Mouse (Mus musculus): Measurements from ENCODE around the gene Fam32a. TPM values are rescaled to one million over a fixed set of nuclear protein-coding genes. Genes with fewer than 3 reads are reported as not detected.

Gene Fam32a
- polyA plus RNA-seq, 1 experiment: 79.3 TPM

DNA sequence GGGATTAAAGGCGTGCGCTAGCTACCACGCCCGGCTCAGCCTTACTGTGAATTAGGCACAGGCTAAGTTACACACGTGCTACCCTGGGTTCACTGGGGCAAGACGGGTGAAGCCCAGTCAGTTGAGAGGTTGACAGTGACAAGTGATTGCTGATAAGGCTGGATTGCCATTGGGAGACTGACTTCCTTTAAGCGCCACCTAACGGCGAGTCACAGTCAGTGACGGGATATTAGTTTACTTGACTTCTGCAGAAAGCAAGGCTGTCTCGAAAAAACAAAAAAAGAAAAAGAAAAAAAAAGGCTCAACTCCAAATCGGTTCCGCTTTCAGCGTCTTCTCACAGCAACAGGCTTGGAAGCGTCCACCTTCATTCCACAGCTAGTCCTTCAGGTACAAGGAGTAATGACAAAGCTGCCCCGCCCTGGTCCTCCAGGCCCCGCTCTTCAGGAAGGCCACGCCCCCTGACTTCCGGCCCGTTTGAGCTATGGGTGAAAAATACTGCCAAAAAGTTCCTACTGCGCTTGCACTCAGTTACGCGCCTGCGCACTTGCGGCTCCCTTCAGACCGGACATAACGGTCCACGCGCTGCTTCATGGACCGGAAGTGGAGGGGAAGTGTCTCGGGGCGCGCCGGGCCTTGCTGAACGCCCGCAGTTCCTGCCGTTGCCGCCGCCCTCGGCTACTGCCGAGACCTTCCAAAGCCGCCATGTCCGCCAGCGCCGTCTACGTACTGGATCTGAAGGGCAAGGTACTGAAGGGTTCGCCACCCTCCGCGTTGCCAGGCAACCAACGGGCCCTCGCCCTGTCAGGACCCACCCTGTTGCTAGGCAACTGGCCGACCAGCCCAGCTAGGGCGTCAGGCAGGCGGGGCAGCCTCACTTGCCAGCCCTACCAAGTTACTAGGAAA lies 20.2 kb downstream of the Fam32a start, which contains the start of gene Ap1m1:
Gene Ap1m1, plus strand, starts transcription at position 520 of the 904 bp plus-strand sequence.
- DNase-seq (ENCODE audit: extremely low spot score in 1 of 2, low spot score in 1 of 2): peak; percentile 95 to 97

DNA sequence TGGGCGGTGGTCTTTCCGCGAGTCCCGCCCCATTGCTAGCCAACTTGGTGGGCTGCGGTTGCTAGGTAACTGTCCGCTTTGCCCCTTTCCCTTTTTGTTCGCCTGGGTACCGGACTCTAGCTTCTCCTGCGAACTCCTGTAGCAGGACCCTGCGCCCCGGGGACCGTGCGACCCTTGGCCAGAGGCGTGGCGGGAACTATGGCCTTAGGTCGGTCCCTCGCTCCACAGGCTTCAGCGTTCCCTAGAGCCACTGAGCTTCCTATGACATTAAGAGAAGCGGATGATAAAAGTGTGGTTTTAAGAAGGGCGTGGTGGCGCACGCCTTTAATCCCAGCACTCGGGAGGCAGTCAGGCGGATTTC lies 20.9 kb downstream of the Fam32a start:
- no peak for DNase-seq (ENCODE audit: extremely low spot score in 1 of 2, low spot score in 1 of 2)

DNA sequence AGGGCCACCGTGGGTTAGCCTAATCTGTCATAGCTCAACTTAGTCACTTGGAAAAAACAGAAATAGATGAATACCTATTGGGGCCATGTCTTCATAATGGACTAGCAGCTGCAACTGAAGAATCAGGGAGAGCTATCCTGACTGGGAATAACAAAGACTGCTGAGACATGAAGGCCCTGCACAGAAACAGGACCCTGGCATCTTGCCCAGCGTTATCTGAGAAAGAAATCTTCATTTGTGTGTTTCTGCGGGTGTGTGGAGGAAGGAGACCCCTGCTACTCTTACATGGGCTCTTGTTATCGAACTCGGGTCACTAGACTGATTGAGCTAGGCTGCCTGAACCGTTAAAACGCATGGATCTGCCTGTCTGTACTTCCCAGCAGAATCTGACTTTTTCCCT lies 21.4 kb downstream of the Fam32a start:
- no peak for DNase-seq (ENCODE audit: extremely low spot score in 1 of 2, low spot score in 1 of 2)

DNA sequence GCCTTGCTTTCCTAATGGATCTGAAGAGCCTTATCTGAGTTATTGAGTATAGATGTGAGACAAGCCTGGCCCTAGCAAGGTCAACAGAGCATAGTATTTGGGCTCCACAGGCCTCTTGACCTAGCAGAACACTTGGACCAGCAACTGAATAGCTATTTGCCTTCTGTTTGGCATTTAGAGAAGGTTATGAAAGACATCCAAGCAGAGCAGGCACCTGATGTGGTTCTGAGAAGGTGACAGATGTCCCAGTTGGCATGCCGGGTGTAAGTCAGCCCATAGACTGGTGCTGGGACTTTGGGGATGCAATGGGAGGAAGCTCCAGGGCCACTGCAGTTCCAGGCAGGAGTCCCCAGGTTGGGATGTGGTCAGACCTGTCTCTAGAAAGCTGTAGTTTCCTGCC lies 22.7 kb downstream of the Fam32a start:
- DNase-seq (ENCODE audit: extremely low spot score in 1 of 2, low spot score in 1 of 2): no peak

DNA sequence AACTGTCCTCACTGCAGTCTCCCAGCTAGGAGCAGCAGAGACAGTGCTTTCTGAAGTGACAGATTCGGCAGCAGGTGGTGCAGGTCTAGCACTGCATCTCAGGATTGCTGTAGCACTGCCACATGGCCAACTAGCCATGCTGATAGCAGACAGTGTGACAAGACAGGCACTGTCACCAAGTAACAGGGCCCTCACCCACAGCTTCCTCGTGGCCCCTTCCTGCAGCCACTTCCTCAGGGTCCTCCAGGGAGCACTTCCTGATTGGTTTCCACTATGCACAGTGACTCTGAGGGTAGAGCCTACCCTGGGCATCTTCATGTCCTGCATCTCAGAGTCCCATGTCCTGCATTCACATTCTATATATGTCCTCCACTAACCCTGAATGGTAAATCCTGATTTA lies 25.1 kb downstream of the Fam32a start:
- DNase-seq (ENCODE audit: extremely low spot score in 1 of 2, low spot score in 1 of 2): no peak

DNA sequence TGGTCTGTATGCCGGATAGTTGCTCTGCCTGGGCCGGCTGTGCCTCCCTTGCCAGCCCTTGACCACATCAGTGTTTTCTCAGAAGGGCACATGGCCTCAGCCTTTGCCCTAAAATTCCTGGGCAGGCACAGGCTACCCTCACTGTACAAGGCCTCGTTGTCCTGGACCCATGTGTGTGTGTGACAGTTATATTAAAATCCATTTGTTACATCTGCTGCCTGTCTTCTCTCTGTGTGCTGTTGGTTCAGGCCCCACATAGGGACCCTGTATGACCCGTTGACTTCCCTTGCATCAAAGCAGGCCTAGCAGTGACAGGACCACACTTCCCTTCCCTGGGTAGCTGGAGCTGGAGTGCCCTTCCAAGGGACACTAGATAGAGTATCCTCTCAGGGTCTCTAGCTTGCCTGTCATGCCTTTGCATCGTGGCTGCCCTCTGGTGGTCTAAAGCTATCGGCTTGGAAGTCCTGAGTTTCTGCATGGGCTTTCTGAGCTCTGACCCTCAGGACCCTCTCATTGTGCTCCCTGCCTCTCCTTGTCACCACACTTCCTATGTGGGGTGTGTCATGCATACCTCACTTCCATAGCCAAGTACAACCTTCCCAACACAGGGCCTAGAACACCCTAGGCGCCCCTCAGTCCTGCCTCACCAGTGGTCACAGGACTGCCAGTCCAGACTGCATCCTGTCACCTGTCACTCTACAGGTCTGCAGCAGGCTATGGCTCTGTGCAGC lies 37.8 kb downstream of the Fam32a start:
- no peak for DNase-seq (ENCODE audit: extremely low spot score in 1 of 2, low spot score in 1 of 2)

DNA sequence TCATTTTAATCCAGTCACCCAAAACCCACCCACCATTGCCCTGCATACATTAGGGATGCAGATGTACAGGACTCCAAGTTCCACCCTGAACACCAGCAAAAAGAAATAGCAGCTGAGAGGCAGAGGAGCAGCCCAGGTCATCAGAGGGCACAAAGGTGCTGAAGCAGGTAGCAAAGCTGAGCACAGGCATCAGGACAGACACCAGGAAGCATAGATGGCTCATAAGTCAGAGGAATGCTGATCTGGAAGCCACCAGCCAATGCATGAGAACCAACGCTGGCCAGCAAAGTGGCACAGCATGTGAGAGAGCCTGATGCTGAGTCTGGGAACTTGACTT lies 38.3 kb downstream of the Fam32a start:
- DNase-seq (ENCODE audit: extremely low spot score in 1 of 2, low spot score in 1 of 2): no peak

DNA sequence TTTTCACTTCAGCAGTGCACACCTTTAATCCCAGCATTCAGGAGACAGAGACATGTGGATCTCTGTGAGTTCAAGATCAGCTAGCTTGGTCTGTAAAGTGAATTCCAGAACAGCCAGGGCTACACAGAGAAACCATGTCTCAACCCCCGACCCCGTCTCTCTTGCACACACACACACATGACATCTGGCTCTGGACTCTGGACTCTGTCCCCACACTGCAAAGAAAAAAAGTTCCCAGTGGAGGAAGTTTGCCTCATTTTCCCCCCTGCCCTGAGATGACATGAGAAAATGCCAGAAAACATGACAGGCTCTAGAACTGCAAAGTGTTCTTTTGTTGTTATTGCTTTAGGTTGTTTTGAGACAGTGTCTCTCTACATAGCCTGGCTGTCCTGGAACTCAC lies 40.3 kb downstream of the Fam32a start:
- no peak for DNase-seq (ENCODE audit: extremely low spot score in 1 of 2, low spot score in 1 of 2)

DNA sequence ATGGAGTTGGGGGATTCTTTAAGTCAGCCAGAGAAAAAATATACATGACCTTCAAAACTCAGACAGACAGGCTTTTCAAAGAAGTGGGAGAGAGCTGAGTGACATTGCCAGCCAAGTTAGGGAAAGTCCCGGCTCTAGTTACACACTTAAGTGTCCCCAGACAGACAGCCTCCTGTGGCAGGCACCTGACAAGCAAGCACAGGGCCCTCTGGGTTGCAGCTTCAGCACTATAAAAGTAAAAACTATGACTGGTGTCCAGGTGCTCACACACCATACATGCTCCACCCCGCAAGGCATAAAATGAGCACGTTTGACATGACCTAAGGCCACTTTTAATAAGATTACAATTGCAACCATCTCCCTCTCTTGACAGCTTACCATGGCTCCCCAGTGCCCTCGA lies 41.1 kb downstream of the Fam32a start:
- no peak for DNase-seq (ENCODE audit: extremely low spot score in 1 of 2, low spot score in 1 of 2)

DNA sequence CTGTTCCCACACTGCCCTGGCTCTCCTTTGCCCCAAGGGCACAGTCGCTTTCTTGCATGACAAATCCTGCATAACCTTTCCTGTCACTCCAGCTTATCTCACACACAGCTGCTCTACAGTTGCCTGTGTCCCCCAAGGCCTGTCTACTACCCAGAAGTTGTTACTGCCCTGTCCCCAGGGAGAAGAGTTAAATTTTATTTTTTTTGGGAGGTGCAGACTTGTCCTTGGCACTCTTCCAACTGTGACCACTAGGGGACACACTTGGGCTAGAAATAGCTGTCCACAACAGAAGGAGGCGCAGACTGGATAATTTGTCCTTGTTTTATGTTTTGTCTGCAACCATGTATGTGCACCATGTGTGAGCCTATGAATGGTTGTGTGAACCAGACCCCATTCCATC lies 41.5 kb downstream of the Fam32a start:
- peak in 1 of 2 experiments; percentile 60 for DNase-seq (ENCODE audit: extremely low spot score in 1 of 2, low spot score in 1 of 2)

DNA sequence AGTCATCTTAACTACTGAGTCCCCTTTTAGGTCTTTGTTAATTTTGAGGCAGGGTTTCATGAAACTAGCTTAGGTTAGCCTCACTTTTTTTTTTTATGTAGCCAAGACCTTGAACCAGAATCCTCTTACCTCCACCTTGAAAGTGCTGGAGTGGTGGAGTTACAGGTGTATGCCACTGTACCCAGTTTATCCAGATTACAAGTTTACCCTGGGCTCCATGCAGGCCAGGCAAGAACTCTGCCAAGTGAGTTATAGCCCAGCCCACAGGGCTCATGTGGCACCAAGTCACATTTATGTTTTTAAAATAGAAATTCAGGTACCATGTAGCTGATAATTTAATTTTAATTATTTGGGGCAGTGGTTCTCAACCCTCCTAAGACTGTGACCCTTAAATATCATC lies 41.9 kb downstream of the Fam32a start:
- no peak for DNase-seq (ENCODE audit: extremely low spot score in 1 of 2, low spot score in 1 of 2)

DNA sequence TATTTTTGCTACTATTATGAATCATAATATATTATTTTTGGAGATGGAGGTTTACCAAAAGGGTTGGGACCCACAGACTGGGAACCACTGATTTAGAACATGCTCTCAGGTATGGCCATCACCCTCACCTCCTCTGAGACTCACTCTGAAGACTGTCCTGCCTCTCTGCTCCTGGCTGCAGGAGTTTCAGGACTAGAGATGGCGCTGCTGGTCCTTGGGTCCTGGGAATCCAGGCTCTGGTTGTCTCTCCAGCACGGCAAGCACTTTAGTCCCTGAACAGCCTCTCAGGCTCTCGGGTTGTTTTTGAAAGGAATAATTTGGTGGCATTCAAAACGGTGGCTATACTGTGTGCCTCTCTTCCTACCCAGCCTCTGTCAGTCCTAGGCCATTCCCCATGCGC lies 42.3 kb downstream of the Fam32a start:
- DNase-seq (ENCODE audit: extremely low spot score in 1 of 2, low spot score in 1 of 2): no peak

DNA sequence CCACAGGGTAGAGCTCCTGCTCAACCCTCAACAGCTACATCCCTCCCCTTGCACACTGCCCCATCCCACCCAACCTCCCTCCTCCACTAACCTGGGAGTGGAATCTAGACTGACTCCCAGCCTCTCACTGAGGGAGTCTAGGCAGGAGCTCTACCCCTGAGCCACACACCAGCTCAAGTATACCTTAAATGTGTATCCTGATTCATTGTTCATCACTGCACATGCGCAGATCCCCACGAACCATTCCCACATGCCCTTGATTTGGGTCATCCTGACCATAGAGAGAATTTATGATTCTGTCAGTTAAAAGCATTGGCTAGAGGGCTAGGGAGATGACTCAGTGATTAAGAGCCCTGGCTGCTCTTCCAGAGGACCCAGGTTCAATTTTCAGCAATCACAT lies 43.2 kb downstream of the Fam32a start:
- DNase-seq (ENCODE audit: extremely low spot score in 1 of 2, low spot score in 1 of 2): no peak

DNA sequence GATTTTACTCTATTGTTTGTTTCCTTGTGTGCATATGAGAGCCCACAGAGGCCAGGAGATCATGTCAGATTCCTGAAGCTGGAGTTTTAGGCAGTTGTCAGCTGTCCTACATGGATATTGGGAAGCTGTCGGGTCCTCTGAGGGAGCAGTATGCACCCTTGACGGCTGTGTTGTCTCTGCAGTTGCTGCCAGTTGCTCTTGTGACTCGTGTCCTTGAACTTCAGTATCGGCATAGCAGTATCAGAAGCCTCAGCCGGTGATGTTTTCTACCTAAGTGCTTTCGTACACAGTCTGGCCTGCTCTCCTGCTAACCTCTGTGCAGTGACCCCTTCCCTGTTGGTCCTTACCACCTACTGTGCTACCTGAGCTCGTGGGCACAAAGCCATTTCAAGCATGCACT lies 43.9 kb downstream of the Fam32a start:
- DNase-seq (ENCODE audit: extremely low spot score in 1 of 2, low spot score in 1 of 2): no peak

DNA sequence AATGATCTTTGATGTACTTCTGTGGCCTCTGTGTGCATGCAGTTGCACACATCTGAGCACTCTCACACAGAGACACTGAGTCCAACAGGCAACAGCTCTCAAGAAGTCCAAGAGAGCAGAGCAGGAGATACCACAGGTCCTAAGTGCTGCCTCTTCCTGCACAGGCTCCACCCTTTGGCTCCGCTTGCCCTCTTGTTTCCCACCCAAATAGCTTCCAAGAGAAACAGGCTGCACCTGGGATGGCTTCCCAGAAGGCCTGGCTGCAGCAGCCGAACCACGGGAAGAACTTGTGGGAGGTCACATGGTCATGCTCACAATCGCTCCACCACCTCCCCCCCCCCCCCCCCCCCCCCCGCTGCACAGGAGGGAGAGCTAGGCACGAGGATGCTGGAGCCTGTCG lies 45.8 kb downstream of the Fam32a start:
- DNase-seq (ENCODE audit: extremely low spot score in 1 of 2, low spot score in 1 of 2): no peak

DNA sequence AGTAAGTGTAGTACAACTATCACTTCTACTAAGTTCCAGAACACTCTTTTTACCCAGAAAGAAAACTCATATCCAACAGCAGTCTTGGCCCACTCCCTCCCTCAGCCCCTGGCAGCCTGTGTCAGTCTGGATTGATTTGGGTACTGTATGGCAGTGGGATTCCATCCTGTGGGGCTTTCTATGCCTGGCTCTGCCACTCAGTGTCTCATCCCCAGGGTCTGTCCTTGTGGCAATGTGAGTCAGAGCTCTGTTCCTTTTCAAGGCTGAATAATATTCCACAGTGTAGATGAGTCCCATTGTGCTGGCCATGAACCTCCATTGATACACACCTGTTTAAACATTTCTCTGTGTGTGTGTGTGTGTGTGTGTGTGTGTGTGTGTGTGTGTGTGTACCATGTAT lies 47.1 kb downstream of the Fam32a start:
- DNase-seq (ENCODE audit: extremely low spot score in 1 of 2, low spot score in 1 of 2): no peak

DNA sequence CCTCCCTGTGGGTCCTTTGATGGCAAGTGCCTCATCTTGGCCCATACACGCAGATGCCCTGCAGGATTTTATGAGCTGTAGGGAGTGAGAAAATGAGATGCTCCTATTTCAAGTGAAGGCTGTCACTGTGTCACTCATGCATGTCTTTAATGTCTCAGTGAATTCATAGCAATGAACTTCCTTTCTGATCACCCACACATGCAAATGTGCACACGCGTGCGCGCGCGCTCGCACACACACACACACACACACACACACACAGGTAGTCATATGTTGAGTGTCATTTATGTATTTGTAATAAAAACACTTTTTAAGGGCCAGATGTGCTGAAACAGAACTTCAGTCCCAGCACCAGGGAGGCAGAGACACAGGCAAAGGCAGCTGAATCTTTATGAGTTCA lies 47.6 kb downstream of the Fam32a start:
- DNase-seq (ENCODE audit: extremely low spot score in 1 of 2, low spot score in 1 of 2): no peak

DNA sequence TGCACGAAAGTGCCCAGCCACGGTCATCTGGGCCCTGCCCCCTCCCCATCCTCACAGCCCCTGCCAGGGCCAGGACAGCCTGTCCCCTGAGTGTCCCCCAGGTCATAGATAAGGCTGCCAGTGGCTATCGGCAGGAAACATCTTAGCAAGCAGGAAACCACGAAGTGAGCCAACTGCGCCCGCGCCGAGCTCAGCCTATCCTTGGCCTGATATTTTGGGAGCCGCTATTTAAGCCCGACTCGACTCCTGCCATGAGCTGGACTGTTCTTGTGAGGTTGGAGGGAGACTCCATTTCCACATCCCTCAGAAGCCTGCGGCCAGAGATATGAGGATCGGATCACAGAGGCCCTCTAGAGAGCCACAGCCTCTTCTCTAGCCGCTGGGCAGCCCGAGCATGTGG lies 48.8 kb downstream of the Fam32a start:
- peak in 1 of 2 experiments; percentile 8 for DNase-seq (ENCODE audit: extremely low spot score in 1 of 2, low spot score in 1 of 2)

DNA sequence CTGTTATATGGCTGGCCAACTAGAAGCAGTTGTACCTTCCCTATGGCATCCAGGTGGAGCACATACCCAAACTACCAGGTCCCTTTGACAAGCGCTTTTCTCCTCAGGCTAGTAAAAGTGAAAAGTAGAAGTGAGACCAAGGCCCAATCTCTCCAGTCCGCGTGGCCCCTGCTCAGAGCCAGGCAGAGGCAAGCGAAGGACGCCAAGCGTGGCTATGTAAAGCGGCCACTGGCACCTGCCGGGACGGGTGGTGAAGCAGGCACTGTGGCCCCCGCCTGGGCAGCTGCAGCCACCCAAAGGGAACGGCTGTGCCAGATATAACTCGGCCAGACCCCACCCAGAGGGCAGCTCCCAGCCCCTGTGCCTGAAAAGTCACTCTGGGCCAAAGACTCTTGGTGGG lies 51.1 kb downstream of the Fam32a start:
- no peak for DNase-seq (ENCODE audit: extremely low spot score in 1 of 2, low spot score in 1 of 2)

DNA sequence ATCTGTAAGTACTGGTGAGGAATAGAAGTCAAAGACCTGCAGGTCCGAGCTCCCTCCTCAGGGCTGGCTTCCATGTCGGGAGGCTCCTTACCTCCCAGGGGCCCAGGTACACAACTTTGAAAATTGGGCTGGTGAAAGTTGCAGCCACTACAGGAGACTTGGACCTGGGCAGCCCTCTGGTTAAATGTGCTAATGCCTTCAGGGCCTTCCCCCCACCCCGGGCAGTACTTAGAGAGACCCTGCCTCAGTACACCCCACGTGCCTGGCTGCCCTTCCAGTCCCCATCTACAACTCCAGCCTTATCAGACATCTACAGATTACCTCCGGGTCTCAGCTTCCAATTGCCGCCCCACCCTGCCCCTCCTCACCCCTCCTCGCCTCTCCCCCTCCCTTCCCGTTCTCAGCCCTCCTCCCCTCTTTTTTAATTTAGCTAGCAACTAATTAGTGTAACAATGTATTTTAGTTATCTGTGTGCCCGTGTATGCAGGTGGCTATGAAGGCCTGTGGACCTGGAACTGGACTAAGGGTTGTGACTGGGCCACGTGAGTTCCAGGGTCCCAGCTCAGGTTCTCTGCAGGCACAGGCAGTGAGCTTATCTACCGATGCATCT lies 51.6 kb downstream of the Fam32a start:
- DNase-seq (ENCODE audit: extremely low spot score in 1 of 2, low spot score in 1 of 2): no peak

DNA sequence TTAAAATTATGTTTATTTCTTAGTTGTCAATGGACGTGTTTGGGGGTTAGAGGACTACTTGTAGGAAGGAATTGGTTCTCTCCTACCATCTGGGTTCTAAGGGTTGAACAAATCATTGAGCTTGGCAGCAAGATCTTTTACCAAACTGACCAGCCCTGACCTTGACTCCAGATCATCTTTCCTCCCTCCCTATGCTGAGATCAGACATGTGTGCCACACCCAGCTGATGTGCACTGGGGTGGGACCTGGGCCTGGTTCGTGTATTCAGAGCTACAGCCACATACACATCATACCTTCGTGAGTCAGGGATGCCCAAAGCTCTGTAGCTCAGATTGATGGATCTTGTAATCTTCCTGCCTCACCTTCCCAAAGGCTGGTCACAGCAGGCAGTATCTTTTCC lies 52.2 kb downstream of the Fam32a start:
- DNase-seq (ENCODE audit: extremely low spot score in 1 of 2, low spot score in 1 of 2): no peak

DNA sequence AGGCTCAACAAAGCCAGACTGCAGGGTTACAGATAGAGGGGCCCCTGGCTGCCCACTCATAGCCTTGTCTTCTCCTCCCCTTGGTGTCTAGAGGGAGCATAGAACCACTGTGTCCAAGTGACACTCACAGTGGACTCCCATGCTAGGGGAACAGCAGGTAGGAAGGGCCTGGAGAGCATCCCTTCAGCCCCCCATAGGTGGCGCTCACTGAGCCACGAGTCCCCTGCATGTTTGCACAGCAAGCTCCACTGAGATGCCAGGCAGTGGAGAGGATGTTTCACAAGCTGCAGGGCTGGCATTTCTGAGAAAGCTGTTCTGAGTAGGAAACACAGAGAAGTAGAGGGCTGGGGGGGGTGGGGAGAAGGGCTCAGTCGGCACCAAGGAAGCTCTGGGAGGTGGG lies 52.8 kb downstream of the Fam32a start:
- peak; percentile 20 to 62 for DNase-seq (ENCODE audit: extremely low spot score in 1 of 2, low spot score in 1 of 2)

All from frontal cortex, adult 2 months (tissue).